ENCODE assay signal across 8 mouse cellular contexts in the genomic region with DNA sequence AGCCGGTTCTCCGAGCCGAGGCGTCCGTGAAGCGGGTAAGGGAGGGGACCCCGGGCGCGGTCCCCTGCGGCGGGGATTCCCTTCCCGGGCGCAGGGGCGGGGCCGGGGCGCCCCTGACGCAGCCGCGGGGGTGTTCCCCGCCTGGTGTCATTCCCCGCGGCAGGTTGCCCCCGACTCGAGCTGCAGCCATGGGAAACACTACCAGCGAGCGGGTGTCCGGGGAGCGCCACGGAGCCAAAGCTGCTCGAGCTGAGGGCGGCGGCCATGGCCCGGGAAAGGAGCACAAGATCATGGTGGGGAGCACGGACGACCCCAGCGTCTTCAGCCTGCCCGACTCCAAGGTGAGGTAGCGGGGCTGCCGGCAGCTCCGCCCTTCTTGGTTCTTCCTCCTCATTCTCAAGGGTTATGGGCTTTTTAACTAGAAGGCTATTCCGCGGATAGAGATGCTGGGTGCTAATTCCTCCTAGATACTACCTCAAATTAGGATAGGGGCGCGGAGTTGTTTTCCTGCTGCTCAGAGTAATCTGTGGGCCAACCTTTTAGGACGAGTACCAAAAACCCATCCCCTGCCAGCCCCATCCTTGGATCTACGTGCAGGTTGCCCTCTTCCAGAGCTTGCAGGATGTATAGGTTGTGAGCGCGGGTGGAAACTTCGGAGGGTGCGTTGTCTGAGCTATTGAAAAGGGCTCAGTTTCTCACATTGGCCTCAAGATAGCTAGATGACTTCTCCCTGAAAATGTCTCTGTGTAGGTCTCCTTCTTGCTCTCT. TPM values are rescaled to one million over a fixed set of nuclear protein-coding genes. Genes with fewer than 3 reads are reported as not detected.
DNase-seq lines count a peak whose midpoint lies in the region; ATAC-seq and TF ChIP-seq lines count a peak whose summit lies in the region.

No protein-coding gene starts in this region.

- H3K9me3 ChIP-seq in forebrain, embryonic 11.5 days (ENCODE audit: control insufficient read depth, low read length): no peaks in the 10 kb centered on the region
- H3K9me3 ChIP-seq in limb, embryonic 13.5 days: no peaks in the 10 kb centered on the region
- H3K9me3 ChIP-seq in neural tube, embryonic 12.5 days: no peaks in the 10 kb centered on the region

- peak; percentile 90 for DNase-seq in gastrocnemius, adult 2 months
- DNase-seq in gastrocnemius, postnatal 10 days: no peak
- peak; percentile 84 for DNase-seq in thymus, postnatal 4 days
- DNase-seq in thymus, postnatal 36 days: no peak
- DNase-seq in forebrain, embryonic 11.5 days (ENCODE audit: low spot score): no peak
- DNase-seq in urinary bladder, postnatal 36 days (ENCODE audit: low spot score in 2 of 2): no peak

- peak overlapping the region; percentile 70 for H3K4me2 ChIP-seq in forebrain, embryonic 11.5 days (ENCODE audit: low read depth, low read length, severe bottlenecking)
- H3K4me2 ChIP-seq in limb, embryonic 13.5 days (replicated peaks): peak overlapping the region; percentile 84
- H3K4me2 ChIP-seq in neural tube, embryonic 12.5 days (replicated peaks): peak overlapping the region; percentile 73

- ATAC-seq in forebrain, embryonic 11.5 days (replicated peaks; ENCODE audit: low FRiP score): peak; percentile 80
- ATAC-seq in limb, embryonic 13.5 days (ENCODE audit: low FRiP score, low read depth): peak; percentile 78; the same call in 1 of the 2 replicates
- ATAC-seq in neural tube, embryonic 12.5 days (ENCODE audit: low FRiP score, low read depth): peak; percentile 70

- H3K4me3 ChIP-seq in gastrocnemius, adult 2 months: peak overlapping the region; percentile 96
- H3K4me3 ChIP-seq in forebrain, embryonic 11.5 days (ENCODE audit: low read depth, low read length): peak overlapping the region; percentile 79
- H3K4me3 ChIP-seq in limb, embryonic 13.5 days: peak overlapping the region; percentile 81
- H3K4me3 ChIP-seq in neural tube, embryonic 12.5 days: peak overlapping the region; percentile 84

- no peak for TF ChIP-seq CTCF in gastrocnemius, adult 2 months (IDR thresholded peaks at IDR 0.05)

- WGBS in forebrain, embryonic 11.5 days: 1% methylated on average over 48 of the region's 50 CpGs
- 1% methylated on average over 46 of the region's 50 CpGs for WGBS in limb, embryonic 13.5 days
- WGBS in neural tube, embryonic 12.5 days: under 1% methylated on average over 41 of the region's 50 CpGs

- peak overlapping the region; percentile 66 for H3K9ac ChIP-seq in forebrain, embryonic 11.5 days (ENCODE audit: low read length)
- peak overlapping the region; percentile 76 for H3K9ac ChIP-seq in limb, embryonic 13.5 days
- peak overlapping the region; percentile 75 for H3K9ac ChIP-seq in neural tube, embryonic 12.5 days

- intact Hi-C loops in gastrocnemius, adult 2 months (cut with DNase I): loop anchor here (5.0 kb wide), 1 partner anchor 109 kb away; no protein-coding TSS in a partner anchor

- peaks cover 5% of the 10 kb centered on the region; the same call in 1 of the 2 replicates for H3K4me1 ChIP-seq in forebrain, embryonic 11.5 days (replicated peaks; ENCODE audit: control insufficient read depth, insufficient read depth, low read length)
- peaks cover 35% of the 10 kb centered on the region for H3K4me1 ChIP-seq in limb, embryonic 13.5 days
- 0 out of 2 replicates have a peak, but pooled peaks cover 12% of the 10 kb centered on the region for H3K4me1 ChIP-seq in neural tube, embryonic 12.5 days

- H3K27me3 ChIP-seq in forebrain, embryonic 11.5 days (ENCODE audit: control insufficient read depth, insufficient read depth, low read length): no peaks in the 10 kb centered on the region
- no peaks in the 10 kb centered on the region for H3K27me3 ChIP-seq in limb, embryonic 13.5 days
- H3K27me3 ChIP-seq in neural tube, embryonic 12.5 days (replicated peaks): no peaks in the 10 kb centered on the region

- H3K36me3 ChIP-seq in forebrain, embryonic 11.5 days (ENCODE audit: control insufficient read depth, insufficient read depth, low read length): no peaks in the 10 kb centered on the region
- peaks cover 7% of the 10 kb centered on the region; the same call in 1 of the 2 replicates for H3K36me3 ChIP-seq in limb, embryonic 13.5 days
- 0 out of 2 replicates have a peak, but pooled peaks cover 4% of the 10 kb centered on the region for H3K36me3 ChIP-seq in neural tube, embryonic 12.5 days

- H3K27ac ChIP-seq in gastrocnemius, adult 2 months: peak overlapping the region; percentile 94
- H3K27ac ChIP-seq in forebrain, embryonic 11.5 days (ENCODE audit: low read depth, low read length): no peak overlapping the region
- H3K27ac ChIP-seq in limb, embryonic 13.5 days: no peak overlapping the region
- H3K27ac ChIP-seq in neural tube, embryonic 12.5 days: no peak overlapping the region

RNA-seq across cellular contexts. Expression of gene Prkab2, which starts 0.6 kb away (rescaled TPM):
- 100 to 1,000 TPM; 137 to 243 TPM for total RNA-seq in gastrocnemius, adult 2 months (2021)
- total RNA-seq in gastrocnemius, postnatal 10 days (2021): 10 to 100 TPM; 58.2 to 66.6 TPM
- polyA plus RNA-seq in forebrain, embryonic 11.5 days (2014; fragmentation: Nextera tagmentation; extraction: Ambion mirVana): 6.8 and 7.6 TPM in 2 replicates
- polyA plus RNA-seq in limb, embryonic 13.5 days (2015; fragmentation: Nextera tagmentation; extraction: Ambion mirVana): 6.8 and 7.8 TPM in 2 replicates
- 9.1 and 10.3 TPM in 2 replicates for polyA plus RNA-seq in neural tube, embryonic 12.5 days (2016; fragmentation: Nextera tagmentation; extraction: Ambion mirVana)

RNA-seq across cellular contexts. Expression of gene Gm17651, which starts 15.9 kb away (rescaled TPM):
- not detected for total RNA-seq in gastrocnemius, adult 2 months (2021)
- not detected for total RNA-seq in gastrocnemius, postnatal 10 days (2021)
- not detected in 2 replicates for polyA plus RNA-seq in forebrain, embryonic 11.5 days (2014; fragmentation: Nextera tagmentation; extraction: Ambion mirVana)
- not detected in 2 replicates for polyA plus RNA-seq in limb, embryonic 13.5 days (2015; fragmentation: Nextera tagmentation; extraction: Ambion mirVana)
- not detected in 2 replicates for polyA plus RNA-seq in neural tube, embryonic 12.5 days (2016; fragmentation: Nextera tagmentation; extraction: Ambion mirVana)

RNA-seq across cellular contexts. Expression of gene Fmo5, which starts 30.0 kb away (rescaled TPM):
- total RNA-seq in gastrocnemius, adult 2 months (2021): 1 to 10 TPM; 6.5 to 7.3 TPM
- 1 to 10 TPM; 3.8 to 4.5 TPM for total RNA-seq in gastrocnemius, postnatal 10 days (2021)
- polyA plus RNA-seq in forebrain, embryonic 11.5 days (2014; fragmentation: Nextera tagmentation; extraction: Ambion mirVana): 0.65 and 0.69 TPM in 2 replicates
- 1.6 and 2.0 TPM in 2 replicates for polyA plus RNA-seq in limb, embryonic 13.5 days (2015; fragmentation: Nextera tagmentation; extraction: Ambion mirVana)
- polyA plus RNA-seq in neural tube, embryonic 12.5 days (2016; fragmentation: Nextera tagmentation; extraction: Ambion mirVana): 0.61 and 0.75 TPM in 2 replicates

RNA-seq across cellular contexts. Expression of gene Chd1l, which starts 48.6 kb away (rescaled TPM):
- total RNA-seq in gastrocnemius, adult 2 months (2021): 10 to 100 TPM; 10.6 to 11.5 TPM
- 10 to 100 TPM; 11.7 to 11.8 TPM for total RNA-seq in gastrocnemius, postnatal 10 days (2021)
- 18.9 and 21.0 TPM in 2 replicates for polyA plus RNA-seq in forebrain, embryonic 11.5 days (2014; fragmentation: Nextera tagmentation; extraction: Ambion mirVana)
- polyA plus RNA-seq in limb, embryonic 13.5 days (2015; fragmentation: Nextera tagmentation; extraction: Ambion mirVana): 15.6 and 15.9 TPM in 2 replicates
- 11.6 and 14.5 TPM in 2 replicates for polyA plus RNA-seq in neural tube, embryonic 12.5 days (2016; fragmentation: Nextera tagmentation; extraction: Ambion mirVana)

Comparison
In these comparisons a context has a peak if more than half of its experiments do, and no peak if none do; other contexts are left out.
1. DNase-seq: peak in gastrocnemius, adult 2 months (single experiment) and thymus, postnatal 4 days (single experiment); none in gastrocnemius, postnatal 10 days (single experiment), thymus, postnatal 36 days (0 of 2), forebrain, embryonic 11.5 days (single experiment) and urinary bladder, postnatal 36 days (0 of 2).
2. Peak in every context shown above with its lines, with median percentiles within 50 percentile points of each other: H3K4me3 ChIP-seq, ATAC-seq, H3K4me2 ChIP-seq and H3K9ac ChIP-seq.